Mouse (Mus musculus): ENCODE measurements around the gene Fbxo10. TPM values are rescaled to one million over a fixed set of nuclear protein-coding genes. Genes with fewer than 3 reads are reported as not detected.
"Not testable (repeated sequence)": the region's sequence is repeated elsewhere in the genome, so short reads cannot be mapped to it uniquely, and the experiment has no call there.

Gene Fbxo10
- polyA plus RNA-seq, 1 experiment from 2014 or later, result 14.7 TPM

- Histone ChIP-seq H3K27ac (replicated peaks; ENCODE audit: low read depth, low read length) (no peak overlapping the region), H3K36me3 (ENCODE audit: control insufficient read depth, insufficient read depth, low read length) (peaks cover 2% of the 10 kb centered on the region; the same call in 1 of the 2 replicates), H3K9me3 (ENCODE audit: control insufficient read depth, low read length) (no peaks in the 10 kb centered on the region), H3K4me3 (ENCODE audit: low read depth, low read length) (no peak overlapping the region), H3K4me1 (ENCODE audit: control insufficient read depth, insufficient read depth, low read length) (0 out of 2 replicates have a peak, but pooled peaks cover 3% of the 10 kb centered on the region), H3K9ac (ENCODE audit: low read depth, low read length) (no peak overlapping the region), H3K27me3 (replicated peaks; ENCODE audit: control insufficient read depth, insufficient read depth, low read length) (no peaks in the 10 kb centered on the region), H3K4me2 (ENCODE audit: low read depth, low read length) (no peak overlapping the region)
- 82% methylated on average over 6 of the region's 6 CpGs for WGBS
- ATAC-seq (ENCODE audit: low read depth) (no peak), DNase-seq (ENCODE audit: low spot score) (no peak)
Measured at GRCm38 (mm10) chr4:45000001-45000400, 84.4 kb downstream of the Fbxo10 start.

GRCm38 (mm10) chr4:44998071-44998470 lies 86.3 kb downstream of the Fbxo10 start:
- no peaks in the 10 kb centered on the region for H3K27me3 ChIP-seq (replicated peaks; ENCODE audit: control insufficient read depth, insufficient read depth, low read length)
- H3K9me3 ChIP-seq (ENCODE audit: control insufficient read depth, low read length), result no peaks in the 10 kb centered on the region
- H3K4me2 ChIP-seq (ENCODE audit: low read depth, low read length), result no peak overlapping the region
- ATAC-seq (ENCODE audit: low read depth), result no peak
- H3K36me3 ChIP-seq (ENCODE audit: control insufficient read depth, insufficient read depth, low read length), result peaks cover 17% of the 10 kb centered on the region; the same call in 1 of the 2 replicates
- no peak overlapping the region for H3K9ac ChIP-seq (ENCODE audit: low read depth, low read length)
- 0 out of 2 replicates have a peak, but pooled peaks cover 3% of the 10 kb centered on the region for H3K4me1 ChIP-seq (ENCODE audit: control insufficient read depth, insufficient read depth, low read length)
- WGBS, result 65% methylated on average over 3 of the region's 3 CpGs
- no peak overlapping the region for H3K4me3 ChIP-seq (ENCODE audit: low read depth, low read length)
- no peak for DNase-seq (ENCODE audit: low spot score)
- no peak overlapping the region for H3K27ac ChIP-seq (replicated peaks; ENCODE audit: low read depth, low read length)

- H3K27me3 ChIP-seq (replicated peaks; ENCODE audit: control insufficient read depth, insufficient read depth, low read length), result no peaks in the 10 kb centered on the region
- WGBS, result 87% methylated on average over 18 of the region's 18 CpGs
- no peak overlapping the region for H3K4me2 ChIP-seq (ENCODE audit: low read depth, low read length)
- no peak for DNase-seq (ENCODE audit: low spot score)
- H3K4me3 ChIP-seq (ENCODE audit: low read depth, low read length), result no peak overlapping the region
- no peak overlapping the region for H3K27ac ChIP-seq (replicated peaks; ENCODE audit: low read depth, low read length)
- no peak overlapping the region for H3K9ac ChIP-seq (ENCODE audit: low read depth, low read length)
- H3K4me1 ChIP-seq (ENCODE audit: control insufficient read depth, insufficient read depth, low read length), result 0 out of 2 replicates have a peak, but pooled peaks cover 3% of the 10 kb centered on the region
- ATAC-seq (ENCODE audit: low read depth), result no peak
- peaks cover 40% of the 10 kb centered on the region; the same call in 1 of the 2 replicates for H3K36me3 ChIP-seq (ENCODE audit: control insufficient read depth, insufficient read depth, low read length)
- H3K9me3 ChIP-seq (ENCODE audit: control insufficient read depth, low read length), result no peaks in the 10 kb centered on the region
Measured at GRCm38 (mm10) chr4:44994776-44995175, 89.6 kb downstream of the Fbxo10 start.

GRCm38 (mm10) chr4:44993847-44994246 lies 90.6 kb downstream of the Fbxo10 start:
- Histone ChIP-seq H3K4me1 (ENCODE audit: control insufficient read depth, insufficient read depth, low read length) (no peaks in the 10 kb centered on the region), H3K9me3 (ENCODE audit: control insufficient read depth, low read length) (no peaks in the 10 kb centered on the region), H3K36me3 (ENCODE audit: control insufficient read depth, insufficient read depth, low read length) (peaks cover 45% of the 10 kb centered on the region; the same call in 1 of the 2 replicates), H3K4me3 (ENCODE audit: low read depth, low read length) (no peak overlapping the region), H3K27me3 (replicated peaks; ENCODE audit: control insufficient read depth, insufficient read depth, low read length) (no peaks in the 10 kb centered on the region), H3K27ac (replicated peaks; ENCODE audit: low read depth, low read length) (no peak overlapping the region), H3K4me2 (ENCODE audit: low read depth, low read length) (no peak overlapping the region), H3K9ac (ENCODE audit: low read depth, low read length) (no peak overlapping the region)
- 88% methylated on average over 9 of the region's 9 CpGs for WGBS
- ATAC-seq (ENCODE audit: low read depth) (no peak), DNase-seq (ENCODE audit: low spot score) (no peak)

- not testable (repeated sequence) for H3K27ac ChIP-seq (replicated peaks; ENCODE audit: low read depth, low read length); H3K9me3 ChIP-seq (ENCODE audit: control insufficient read depth, low read length); ATAC-seq (ENCODE audit: low read depth); DNase-seq (ENCODE audit: low spot score); H3K4me2 ChIP-seq (ENCODE audit: low read depth, low read length); H3K4me1 ChIP-seq (ENCODE audit: control insufficient read depth, insufficient read depth, low read length); H3K27me3 ChIP-seq (replicated peaks; ENCODE audit: control insufficient read depth, insufficient read depth, low read length); H3K9ac ChIP-seq (ENCODE audit: low read depth, low read length); H3K4me3 ChIP-seq (ENCODE audit: low read depth, low read length)
- 91% methylated on average over 14 of the region's 14 CpGs for WGBS
- H3K36me3 ChIP-seq (ENCODE audit: control insufficient read depth, insufficient read depth, low read length), result peaks cover 50% of the 10 kb centered on the region
Measured at GRCm38 (mm10) chr4:44993179-44993578, 91.2 kb downstream of the Fbxo10 start.

- not testable (repeated sequence) for H3K4me2 ChIP-seq (ENCODE audit: low read depth, low read length); H3K9ac ChIP-seq (ENCODE audit: low read depth, low read length); H3K4me3 ChIP-seq (ENCODE audit: low read depth, low read length); H3K27me3 ChIP-seq (replicated peaks; ENCODE audit: control insufficient read depth, insufficient read depth, low read length); ATAC-seq (ENCODE audit: low read depth); DNase-seq (ENCODE audit: low spot score); H3K9me3 ChIP-seq (ENCODE audit: control insufficient read depth, low read length); H3K27ac ChIP-seq (replicated peaks; ENCODE audit: low read depth, low read length); H3K4me1 ChIP-seq (ENCODE audit: control insufficient read depth, insufficient read depth, low read length)
- WGBS, result 92% methylated on average over 11 of the region's 11 CpGs
- peaks cover 59% of the 10 kb centered on the region for H3K36me3 ChIP-seq (ENCODE audit: control insufficient read depth, insufficient read depth, low read length)
Measured at GRCm38 (mm10) chr4:44992330-44992729, 92.1 kb downstream of the Fbxo10 start.

- Histone ChIP-seq H3K9ac (ENCODE audit: low read depth, low read length) (no peak overlapping the region), H3K4me1 (ENCODE audit: control insufficient read depth, insufficient read depth, low read length) (no peaks in the 10 kb centered on the region), H3K27ac (replicated peaks; ENCODE audit: low read depth, low read length) (no peak overlapping the region), H3K4me2 (ENCODE audit: low read depth, low read length) (no peak overlapping the region), H3K9me3 (ENCODE audit: control insufficient read depth, low read length) (no peaks in the 10 kb centered on the region), H3K27me3 (replicated peaks; ENCODE audit: control insufficient read depth, insufficient read depth, low read length) (no peaks in the 10 kb centered on the region), H3K36me3 (ENCODE audit: control insufficient read depth, insufficient read depth, low read length) (peaks cover 72% of the 10 kb centered on the region), H3K4me3 (ENCODE audit: low read depth, low read length) (no peak overlapping the region)
- no peak for DNase-seq (ENCODE audit: low spot score)
- 76% methylated on average over 5 of the region's 5 CpGs for WGBS
- ATAC-seq (ENCODE audit: low read depth), result no peak
Measured at GRCm38 (mm10) chr4:44990560-44990959, 93.8 kb downstream of the Fbxo10 start.

Other genes with a start within 250 kb of the Fbxo10 start
- 40.7 and 48.6 TPM in 2 replicates for gene Grhpr, start 103.2 kb downstream of the Fbxo10 start, polyA plus RNA-seq (2014; fragmentation: Nextera tagmentation; extraction: Ambion mirVana)
- gene Zbtb5, start 72.2 kb downstream of the Fbxo10 start, polyA plus RNA-seq (2014; fragmentation: Nextera tagmentation; extraction: Ambion mirVana), result 21.0 and 22.4 TPM in 2 replicates
- 33.4 and 33.7 TPM in 2 replicates for gene Polr1e, start 66.0 kb downstream of the Fbxo10 start, polyA plus RNA-seq (2014; fragmentation: Nextera tagmentation; extraction: Ambion mirVana)
- 240 and 250 TPM in 2 replicates for gene Tomm5, start 23.5 kb upstream of the Fbxo10 start, polyA plus RNA-seq (2014; fragmentation: Nextera tagmentation; extraction: Ambion mirVana)
- 4.3 and 5.3 TPM in 2 replicates for gene Frmpd1, start 100.3 kb upstream of the Fbxo10 start, polyA plus RNA-seq (2014; fragmentation: Nextera tagmentation; extraction: Ambion mirVana)
- gene Trmt10b, start 212.5 kb upstream of the Fbxo10 start, polyA plus RNA-seq (2014; fragmentation: Nextera tagmentation; extraction: Ambion mirVana), result 18.7 and 20.0 TPM in 2 replicates

All from embryonic facial prominence, embryonic 14.5 days (tissue).